Mouse (Mus musculus) CH12.LX (cell line): Measurements from ENCODE around the gene Kcnj9. TPM values are rescaled to one million over a fixed set of nuclear protein-coding genes. Genes with fewer than 3 reads are reported as not detected.

Experiments used
- DNase-seq: peaks from one replicate; pipeline ENCODE4 v3.0.0-alpha.2; 2013; ENCODE audit errors: extremely low read depth
- H3K27ac ChIP-seq: 2 replicates; pipeline ENCODE4 v1.5.1; 2012; ENCODE audit warnings: low read depth, mild to moderate bottlenecking, control low read depth, moderate library complexity; ENCODE audit not compliant: insufficient read depth
- H3K27me3 ChIP-seq: replicated peaks from 2 replicates; pipeline ENCODE3; 2012; ENCODE audit warnings: inconsistent platforms
- H3K36me3 ChIP-seq, 2 experiments: replicated peaks in 1 of 2; 2 replicates each; pipeline versions ENCODE3 to v1.6.1; 2012; ENCODE audit warnings: inconsistent platforms in 1 of 2, low read length in 1 of 2, mild to moderate bottlenecking in 1 of 2, mixed read lengths in 1 of 2, moderate library complexity in 1 of 2; ENCODE audit not compliant: control insufficient read depth in 1 of 2, insufficient read depth in 1 of 2
- H3K4me1 ChIP-seq, 2 experiments: 2 replicates each; pipeline ENCODE4 v1.6.1; 2012; ENCODE audit warnings: inconsistent platforms in 1 of 2, moderate library complexity in 1 of 2; ENCODE audit not compliant: insufficient read depth in 2 of 2, control insufficient read depth in 1 of 2
- H3K4me2 ChIP-seq: 2 replicates; pipeline ENCODE4 v1.6.1; 2012; ENCODE audit warnings: low read depth, mild to moderate bottlenecking, control low read depth; ENCODE audit not compliant: poor library complexity, insufficient read depth, severe bottlenecking
- H3K4me3 ChIP-seq, 3 experiments: fragments of 150-350 bp in 1 of 3; sonication (generic) in 1 of 3; replicated peaks in 1 of 3; 2 replicates each; pipeline versions ENCODE3 to v1.5.1; 2011 to 2012; ENCODE audit warnings: low read depth in 2 of 3, low read length in 2 of 3, mild to moderate bottlenecking in 2 of 3, moderate library complexity in 2 of 3, control low read depth in 1 of 3, improper control_type of control experiment in 1 of 3, inconsistent platforms in 1 of 3, mixed read lengths in 1 of 3; ENCODE audit not compliant: poor library complexity in 1 of 3
- H3K79me2 ChIP-seq: replicated peaks from 2 replicates; pipeline ENCODE4 v1.6.1; 2012; ENCODE audit warnings: mild to moderate bottlenecking, moderate library complexity; ENCODE audit not compliant: control insufficient read depth, poor library complexity, insufficient read depth, severe bottlenecking; ENCODE audit errors: extremely low read depth
- H3K9ac ChIP-seq: 2 replicates; pipeline ENCODE4 v1.6.1; 2012; ENCODE audit warnings: low read depth, mild to moderate bottlenecking, control low read depth, moderate library complexity; ENCODE audit not compliant: insufficient read depth
- H3K9me3 ChIP-seq: replicated peaks from 2 replicates; pipeline ENCODE3; 2012; ENCODE audit warnings: low read length, inconsistent platforms, mixed read lengths
- CHD1 ChIP-seq: IDR thresholded peaks from 2 replicates; pipeline ENCODE4 v1.6.1; 2012; ENCODE audit warnings: low read depth, low read length, improper control_type of control experiment, inconsistent platforms
- CHD2 ChIP-seq: IDR thresholded peaks from 2 replicates; pipeline ENCODE4 v1.6.1; 2011; ENCODE audit warnings: low read length, improper control_type of control experiment
- GABPA ChIP-seq: IDR thresholded peaks from 2 replicates; pipeline ENCODE4 v1.6.1; 2012; ENCODE audit warnings: low read depth, low read length, improper control_type of control experiment, inconsistent platforms; ENCODE audit not compliant: insufficient replicate concordance
- HCFC1 ChIP-seq: IDR thresholded peaks from 2 replicates; pipeline ENCODE4 v1.6.1; 2012; ENCODE audit warnings: low read depth, mild to moderate bottlenecking, inconsistent platforms, low read length, improper control_type of control experiment
- IRF4 ChIP-seq: IDR thresholded peaks from 2 replicates; pipeline ENCODE4 v1.6.1; 2014; ENCODE audit warnings: low read depth, mild to moderate bottlenecking, inconsistent platforms, low read length, improper control_type of control experiment
- KAT2A ChIP-seq: IDR thresholded peaks from 2 replicates; pipeline ENCODE4 v1.6.1; 2012; ENCODE audit warnings: low read length, improper control_type of control experiment, inconsistent platforms; ENCODE audit not compliant: insufficient replicate concordance
- MAZ ChIP-seq: IDR thresholded peaks from 2 replicates; pipeline ENCODE4 v1.6.1; 2012; ENCODE audit warnings: low read depth, mild to moderate bottlenecking, inconsistent platforms, low read length, improper control_type of control experiment, moderate library complexity
- MEF2A ChIP-seq: IDR thresholded peaks from 2 replicates; pipeline ENCODE4 v1.6.1; 2014; ENCODE audit warnings: low read depth, mild to moderate bottlenecking, inconsistent platforms, low read length, improper control_type of control experiment, borderline replicate concordance
- NELFE ChIP-seq: IDR thresholded peaks from 2 replicates; pipeline ENCODE4 v1.6.1; 2011; ENCODE audit warnings: low read depth, low read length, improper control_type of control experiment
- NRF1 ChIP-seq: IDR thresholded peaks from 2 replicates; pipeline ENCODE4 v1.6.1; 2014; ENCODE audit warnings: low read depth, mild to moderate bottlenecking, inconsistent platforms, low read length, improper control_type of control experiment, moderate library complexity
- TBP ChIP-seq: conservative IDR thresholded peaks from 2 replicates; pipeline ENCODE4 v1.6.1; 2011; ENCODE audit warnings: low read depth, low read length, improper control_type of control experiment
- TCF12 ChIP-seq: IDR thresholded peaks from 2 replicates; pipeline ENCODE4 v1.6.1; 2014; ENCODE audit warnings: low read depth, mild to moderate bottlenecking, inconsistent platforms, low read length, improper control_type of control experiment
- USF1 ChIP-seq: IDR thresholded peaks from 2 replicates; pipeline ENCODE4 v1.6.1; 2014; ENCODE audit warnings: low read depth, mild to moderate bottlenecking, inconsistent platforms, low read length, improper control_type of control experiment
- ZC3H11A ChIP-seq: IDR thresholded peaks from 2 replicates; pipeline ENCODE4 v1.6.1; 2012; ENCODE audit warnings: low read depth, mild to moderate bottlenecking, inconsistent platforms, low read length, improper control_type of control experiment
- dilution Hi-C: fragments of 300-500 bp; cut with MboI; formaldehyde crosslinking; loops from 2 replicates; pipeline ENCODE4 v1.14.3; 2020; ENCODE audit warnings: low sequenced_read_pairs; ENCODE audit not compliant: extremely low pct_unique_long_range_greater_than_20kb, extremely low pct_ligation_motif_present
- in situ Hi-C: fragments of 300-500 bp; cut with MboI; formaldehyde crosslinking; loops from 3 replicates; pipeline ENCODE4 v1.14.3; 2019; ENCODE audit warnings: low sequenced_read_pairs, low pct_ligation_motif_present, low pct_unique_long_range_greater_than_20kb, mixed read lengths
- polyA plus RNA-seq: library from polyadenylated mRNA; unstranded; fragments of >175 nt; gene quantifications from 2 replicates; pipeline ENCODE4 v1.2.1, GENCODE M21; 2012; ENCODE audit warnings: low read depth; ENCODE audit not compliant: insufficient read length
- total RNA-seq, 2 experiments: library from RNA; depleted of rRNA; stranded (reverse); fragments of 300-350 nt in 1 of 2; fragments of >200 nt in 1 of 2; gene quantifications; 2 replicates each; pipeline ENCODE4 v1.2.3; 2012 to 2014

The Kcnj9 gene
- total and polyA plus RNA-seq, 3 experiments = 0.04 to 0.10 TPM; not detected in 1

GRCm38 (mm10) chr1:172352001-172352400, 22.9 kb upstream of the Kcnj9 start:
- TF ChIP-seq USF1 = no peak
- TF ChIP-seq TBP = no peak
- no peak for TF ChIP-seq KAT2A
- TF ChIP-seq GABPA = no peak
- TF ChIP-seq NELFE = no peak
- TF ChIP-seq NRF1 = no peak
- no peak for TF ChIP-seq CHD2
- TF ChIP-seq MEF2A = no peak
- no peak for TF ChIP-seq HCFC1
- TF ChIP-seq MAZ = no peak
- dilution Hi-C loops (no loop called here), in situ Hi-C loops (no loop called here)
- Histone ChIP-seq H3K27ac (no peak overlapping the region), H3K27me3 (peaks cover 44% of the 10 kb centered on the region), H3K36me3 (no peaks in the 10 kb centered on the region), H3K79me2 (no peaks in the 10 kb centered on the region), H3K4me1 (peaks cover 8 to 13% of the 10 kb centered on the region in 2 experiments), H3K9ac (no peak overlapping the region), H3K4me2 (no peak overlapping the region), H3K9me3 (no peaks in the 10 kb centered on the region), H3K4me3 (no peak overlapping the region)
- DNase-seq = no peak

- in situ Hi-C loops = no loop called here
- Histone ChIP-seq H3K27me3 (peaks cover 61% of the 10 kb centered on the region), H3K9me3 (no peaks in the 10 kb centered on the region), H3K4me2 (peak overlapping the region; percentile 54), H3K4me1 (peaks cover 15 to 16% of the 10 kb centered on the region in 2 experiments), H3K27ac (no peak overlapping the region), H3K36me3 (no peaks in the 10 kb centered on the region), H3K4me3 (peak overlapping the region in 1 of 3 experiments; percentile 2), H3K9ac (no peak overlapping the region), H3K79me2 (no peaks in the 10 kb centered on the region)
- dilution Hi-C loops = no loop called here
- peak; percentile 50; the same call in 1 of the 2 replicates for TF ChIP-seq TCF12
- TF ChIP-seq IRF4 = peak; percentile 10; the same call in 1 of the 2 replicates
- no peak for TF ChIP-seq ZC3H11A
- TF ChIP-seq CHD1 = peak; percentile 98
- 0 out of 2 replicates have a peak, but pooled peaks have one; percentile 40 for TF ChIP-seq MAZ
- DNase-seq = peak; percentile 30
Observed at GRCm38 (mm10) chr1:172349916-172350812, 21.0 kb upstream of the Kcnj9 start.
